Mouse (Mus musculus) regulatory T cell (primary cell): ENCODE results near the gene Arhgap22.

Experiments used
- in situ Hi-C: fragments of 300-600 bp; cut with MboI, MseI; formaldehyde crosslinking; loops from one replicate; pipeline ENCODE4 v1.15.1; 2025; ENCODE audit warnings: high pct_unique_total_duplicates

Gene Arhgap22

DNA sequence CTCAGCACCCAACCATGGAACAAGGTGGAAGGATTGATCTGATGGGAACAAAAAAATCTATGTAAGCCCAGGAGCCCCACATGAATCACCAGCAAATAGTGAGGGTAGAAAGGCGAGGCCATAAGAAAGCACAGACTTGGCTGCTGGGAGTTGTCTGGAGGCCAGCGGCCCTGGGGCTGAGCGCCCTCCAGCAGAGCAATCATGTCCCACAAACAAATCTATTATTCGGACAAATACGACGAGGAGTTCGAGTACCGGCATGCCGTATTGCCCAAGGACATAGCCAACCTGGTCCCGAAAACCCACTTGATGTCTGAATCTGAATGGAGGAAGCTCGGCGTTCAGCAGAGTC is 892 bp upstream of the Arhgap22 start:
- in situ Hi-C loops = no loop called here

DNA sequence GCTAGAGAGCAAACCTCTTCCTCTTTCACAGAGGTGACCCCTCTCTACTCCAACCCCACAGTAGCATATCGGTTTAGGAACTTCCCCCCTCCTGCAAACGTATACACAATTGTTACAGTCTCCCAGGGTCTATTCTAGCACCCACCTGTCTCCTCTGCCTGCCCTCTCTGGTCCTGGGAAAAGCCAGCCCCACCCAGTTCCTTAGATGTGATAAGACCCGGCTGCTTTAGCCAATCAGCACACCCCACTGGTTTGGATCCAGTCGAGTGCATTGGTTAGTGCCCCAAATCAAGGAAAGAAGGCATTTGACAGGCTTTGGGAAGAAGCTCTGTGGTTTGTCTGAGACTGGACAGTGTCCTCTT is 922 bp downstream of the Arhgap22 start:
- in situ Hi-C loops = loop anchor here (5.0 kb wide), 2 partner anchors 88 to 153 kb away; no protein-coding TSS in a partner anchor

DNA sequence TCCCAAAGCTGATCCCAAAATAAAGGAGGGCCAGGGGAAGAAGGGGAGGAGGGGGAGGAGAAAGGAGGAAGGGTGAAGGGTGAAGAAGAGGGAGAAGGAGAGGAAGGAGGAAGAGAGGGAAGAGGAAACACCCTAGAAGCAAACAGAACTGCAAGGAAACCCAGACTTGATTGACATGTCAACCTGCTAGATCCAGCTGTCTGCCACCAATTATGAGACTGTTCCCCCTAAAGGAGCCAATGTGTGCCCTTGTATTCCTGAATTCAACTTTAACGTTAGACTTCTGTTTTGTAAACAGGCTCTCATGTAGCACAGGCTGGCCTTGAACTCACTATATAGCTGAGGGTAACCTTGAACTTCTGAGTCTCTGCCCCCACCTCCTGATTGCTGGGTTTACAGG is 1.3 kb downstream of the Arhgap22 start:
- in situ Hi-C loops = loop anchor here (5.0 kb wide), 2 partner anchors 87 to 152 kb away; no protein-coding TSS in a partner anchor

DNA sequence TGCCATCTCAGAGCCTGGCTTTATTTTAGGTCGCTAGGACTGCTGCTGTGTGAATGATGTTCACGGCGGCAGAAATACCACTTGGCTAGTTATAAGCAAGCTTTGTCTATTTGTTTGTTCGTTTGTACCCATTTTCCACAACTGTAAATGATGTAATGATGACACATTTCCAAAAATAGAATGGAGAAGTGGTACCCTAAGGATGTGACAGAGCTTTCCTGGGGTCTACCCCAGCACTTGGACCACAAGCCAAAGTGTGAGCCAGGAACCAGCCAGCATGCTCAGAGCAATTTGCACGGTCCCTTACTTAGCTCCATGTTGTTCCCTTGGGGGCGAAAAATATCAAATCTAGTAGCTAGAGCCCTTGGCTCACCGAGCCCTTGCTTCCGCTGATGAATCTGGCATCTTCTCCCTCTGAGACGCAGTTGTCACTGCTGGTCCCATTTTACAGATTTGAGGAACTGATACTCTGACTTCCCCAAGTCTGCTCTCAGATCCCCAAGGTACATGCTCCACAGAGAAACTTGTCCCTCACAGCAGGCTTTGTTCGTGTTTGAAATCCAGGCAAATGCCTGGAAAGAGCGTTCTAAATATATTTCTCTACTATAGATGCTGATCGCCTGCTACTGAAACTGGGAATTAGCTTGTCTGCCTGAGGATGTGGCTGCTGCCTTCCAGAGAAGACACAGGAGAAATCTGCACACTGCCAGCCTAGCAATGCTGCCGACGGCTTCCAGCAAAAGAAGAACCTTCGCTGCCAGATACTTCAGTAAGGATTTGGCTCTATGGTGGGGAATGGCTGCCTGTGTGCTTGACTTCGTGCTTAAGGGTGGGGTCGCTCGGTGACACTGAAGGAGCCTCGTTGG is 2.8 kb downstream of the Arhgap22 start:
- in situ Hi-C loops = loop anchor here (5.0 kb wide), 2 partner anchors 86 to 151 kb away; no protein-coding TSS in a partner anchor

DNA sequence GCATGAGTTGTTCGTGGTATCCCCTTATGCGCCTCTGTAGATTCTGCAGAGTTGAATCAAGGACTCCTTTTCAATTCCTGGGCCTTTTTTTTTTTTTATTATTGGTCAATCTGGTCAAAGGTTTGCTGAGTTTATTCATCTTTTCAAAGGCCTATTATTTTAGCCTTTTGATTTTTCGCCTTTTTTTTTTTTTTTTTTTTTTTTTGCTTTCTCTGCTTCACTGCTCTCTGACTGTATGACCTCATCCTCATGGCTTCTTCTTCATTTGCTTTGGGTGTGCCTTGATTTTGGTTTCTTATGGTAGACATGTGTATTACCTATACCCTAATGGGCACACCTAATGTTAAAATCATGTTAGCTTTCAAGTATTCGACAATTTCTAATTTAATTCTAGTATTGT is 11.4 kb downstream of the Arhgap22 start:
- in situ Hi-C loops = no loop called here

DNA sequence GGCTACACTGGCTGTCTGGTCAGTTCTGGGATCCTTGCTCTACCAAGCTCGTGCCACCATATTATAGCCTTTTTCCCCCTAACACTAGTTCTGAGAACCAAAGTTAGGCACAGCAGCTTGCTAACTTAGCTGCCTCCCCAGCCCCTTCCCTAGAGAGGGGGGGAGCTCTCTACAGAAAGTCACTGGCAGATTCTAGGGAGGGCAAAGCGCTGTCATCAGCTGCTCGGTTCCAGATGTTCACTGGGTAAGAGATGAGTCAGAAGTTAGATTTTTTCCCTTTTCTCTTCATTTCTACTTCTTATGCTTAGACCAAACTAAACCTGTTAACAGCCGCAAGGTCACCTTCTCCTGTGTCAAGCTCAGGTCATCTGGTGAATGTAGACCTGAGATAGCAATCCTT is 16.8 kb downstream of the Arhgap22 start:
- in situ Hi-C loops = no loop called here

DNA sequence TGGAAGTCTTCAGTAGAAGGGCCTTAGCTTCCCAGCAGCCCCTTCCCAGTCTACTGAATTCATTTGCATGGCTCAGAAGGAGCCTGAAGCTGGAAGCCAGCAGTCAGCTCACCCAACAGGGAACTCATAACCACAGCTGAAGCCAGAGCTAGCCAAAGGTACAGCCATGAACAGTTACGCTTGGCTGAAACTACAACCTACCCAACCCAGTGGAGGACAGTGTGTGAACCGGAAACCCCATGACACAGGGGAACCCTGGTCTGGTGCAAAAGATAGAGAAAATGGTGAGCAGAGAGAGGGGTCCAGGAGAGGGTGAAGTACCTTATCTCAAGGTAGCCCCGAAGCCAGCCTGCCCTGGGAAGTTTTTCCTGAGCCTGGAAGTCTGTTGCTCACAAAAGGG is 17.5 kb downstream of the Arhgap22 start:
- in situ Hi-C loops = no loop called here

DNA sequence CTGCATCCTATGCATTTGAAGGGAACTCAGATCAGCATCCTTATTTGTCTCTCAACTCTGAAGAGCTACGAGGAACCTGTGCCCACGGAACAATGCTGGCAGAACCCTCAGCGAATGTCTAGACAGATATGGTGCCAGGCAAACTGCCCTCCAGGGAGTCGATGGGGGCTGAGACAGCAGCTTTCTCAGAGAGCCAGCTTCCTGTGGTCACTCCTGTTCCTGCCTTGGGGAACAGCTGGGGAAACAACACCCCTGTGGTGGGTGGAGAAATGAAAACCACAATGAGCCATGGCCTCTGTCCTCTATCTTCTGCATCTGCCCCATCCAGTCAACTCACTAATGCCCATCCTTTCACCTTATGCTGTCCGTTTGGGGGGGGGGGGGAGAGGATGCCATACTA is 18.2 kb downstream of the Arhgap22 start:
- in situ Hi-C loops = no loop called here

DNA sequence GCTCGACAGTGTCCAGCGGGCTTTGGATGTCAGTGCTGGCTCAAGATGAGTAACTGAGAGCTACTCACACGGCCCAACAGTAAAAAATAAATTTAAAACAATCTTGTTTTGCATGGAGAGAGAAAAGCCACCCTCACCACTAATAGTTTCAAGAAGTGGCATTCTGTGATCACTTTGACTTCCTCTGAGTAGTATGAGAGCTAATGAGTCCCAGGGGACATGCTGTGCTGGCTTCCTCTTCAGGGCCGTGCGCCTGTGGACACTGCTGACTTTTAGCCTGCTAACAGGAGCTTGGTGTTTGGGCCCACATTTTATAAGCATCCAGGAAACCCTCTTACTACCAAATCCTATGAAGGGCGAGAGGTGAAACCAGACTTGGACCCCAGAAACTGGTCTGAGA is 21.8 kb downstream of the Arhgap22 start:
- in situ Hi-C loops = no loop called here

DNA sequence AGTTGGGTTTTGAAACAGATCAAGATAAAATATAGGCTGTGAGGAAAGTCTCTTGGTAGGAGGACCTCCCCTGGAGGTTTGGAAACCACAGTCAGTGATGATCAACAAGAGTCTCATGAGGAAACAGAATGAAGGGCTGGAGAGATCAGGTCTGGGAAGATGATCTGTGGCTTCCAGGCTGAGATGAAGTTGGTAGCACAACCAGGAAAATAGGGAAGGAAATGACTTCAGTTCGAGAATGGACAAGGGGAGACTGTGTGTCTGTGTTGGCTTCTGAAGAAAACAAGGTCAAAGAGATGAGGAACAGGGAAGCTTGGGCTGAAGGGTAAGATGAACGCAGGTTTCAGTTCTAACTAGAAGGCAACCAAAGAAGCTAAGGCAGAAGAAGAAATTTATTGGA is 26.6 kb downstream of the Arhgap22 start:
- in situ Hi-C loops = no loop called here

DNA sequence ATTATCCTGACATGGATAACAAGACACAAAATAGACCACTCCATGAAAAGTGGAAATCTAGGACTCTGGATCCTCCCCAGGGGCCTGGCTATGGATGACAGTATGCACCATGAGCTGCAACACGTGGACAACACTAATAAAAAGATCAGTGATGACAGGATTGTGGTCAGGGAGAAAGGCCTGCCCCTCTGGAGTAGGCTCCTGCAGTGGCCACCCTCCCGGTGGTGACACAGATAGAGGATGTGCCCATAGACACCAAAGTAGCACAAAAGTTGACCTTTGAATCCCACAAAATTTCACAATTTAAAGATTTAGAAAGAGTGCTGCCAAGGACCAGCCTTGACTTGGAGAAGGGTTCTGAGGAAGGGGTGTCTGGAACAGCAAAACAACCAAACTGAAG is 29.4 kb downstream of the Arhgap22 start:
- in situ Hi-C loops = no loop called here

DNA sequence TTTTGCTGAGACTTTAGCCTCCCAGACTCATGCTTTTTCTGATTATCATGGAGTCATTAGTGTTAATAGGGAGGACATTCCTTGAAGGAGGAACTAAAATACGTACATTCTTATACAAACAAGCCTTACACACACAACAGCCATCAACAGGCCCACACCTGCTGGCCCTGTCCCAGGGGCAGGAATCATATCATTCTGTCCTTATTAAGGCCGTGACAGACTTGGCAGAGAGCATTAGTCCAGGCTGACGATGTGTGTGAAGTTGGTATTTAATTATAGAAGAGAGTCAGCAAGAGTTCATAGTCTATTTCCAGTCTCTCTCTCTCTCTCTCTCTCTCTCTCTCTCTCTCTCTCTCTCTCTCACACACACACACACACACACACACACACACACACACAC is 30.7 kb downstream of the Arhgap22 start:
- in situ Hi-C loops = no loop called here

DNA sequence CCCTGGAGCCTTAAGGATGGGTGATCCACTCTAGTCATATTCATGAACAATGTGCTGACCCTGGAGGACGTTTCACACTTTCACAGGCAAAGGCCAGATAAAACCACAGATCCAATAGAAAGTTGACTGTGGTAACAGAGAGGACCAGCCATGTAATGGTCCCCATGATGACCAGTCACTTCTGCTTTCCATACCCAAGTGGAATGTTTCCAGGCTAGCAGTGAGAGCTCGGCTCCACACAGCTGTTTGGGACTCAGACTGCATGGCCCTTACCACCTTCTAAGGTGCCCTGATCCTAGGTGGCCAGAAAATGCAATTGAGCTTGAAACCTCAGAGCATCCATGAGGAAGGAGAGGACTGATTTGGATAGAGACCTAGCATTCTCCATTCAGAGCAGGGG is 31.1 kb downstream of the Arhgap22 start:
- in situ Hi-C loops = no loop called here

DNA sequence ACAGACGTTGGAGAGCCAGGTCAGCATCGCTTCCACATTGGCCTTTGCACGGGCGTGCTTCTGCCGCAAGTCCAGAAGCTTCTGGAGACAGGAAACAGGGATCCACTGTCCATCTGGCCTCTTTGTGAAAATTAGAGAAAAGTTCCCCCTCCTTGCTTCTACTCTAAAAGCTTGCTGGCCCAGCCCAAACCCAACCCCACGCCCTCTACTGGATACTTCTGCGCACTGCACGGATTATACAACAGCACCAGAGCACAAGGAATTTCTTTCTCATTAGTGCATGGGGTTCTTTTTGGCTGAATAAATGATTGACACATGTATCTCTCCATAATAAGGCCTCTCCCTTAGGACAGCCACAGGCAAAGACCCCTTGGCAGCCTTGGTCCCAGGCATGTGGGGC is 32.6 kb downstream of the Arhgap22 start:
- in situ Hi-C loops = no loop called here

DNA sequence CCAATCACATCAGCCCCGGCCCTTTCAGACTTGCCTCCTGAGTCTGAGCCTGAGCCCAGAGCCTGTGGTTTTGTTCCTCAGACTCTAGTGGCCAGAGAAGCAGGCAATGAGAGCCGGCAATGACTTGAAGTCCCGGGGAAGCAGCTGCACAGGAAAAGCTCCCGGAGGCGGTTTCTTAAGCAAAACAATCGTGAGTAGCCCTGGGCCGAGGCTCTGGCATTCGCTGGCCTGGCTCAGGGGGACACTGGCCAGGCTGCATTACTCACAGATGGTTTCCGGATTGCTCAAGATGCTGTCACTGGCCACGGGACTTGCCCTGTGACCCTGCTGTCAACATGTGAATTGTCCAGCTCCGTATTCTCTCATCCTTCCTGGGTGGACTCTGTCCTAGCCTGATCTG is 33.8 kb downstream of the Arhgap22 start:
- in situ Hi-C loops = no loop called here

DNA sequence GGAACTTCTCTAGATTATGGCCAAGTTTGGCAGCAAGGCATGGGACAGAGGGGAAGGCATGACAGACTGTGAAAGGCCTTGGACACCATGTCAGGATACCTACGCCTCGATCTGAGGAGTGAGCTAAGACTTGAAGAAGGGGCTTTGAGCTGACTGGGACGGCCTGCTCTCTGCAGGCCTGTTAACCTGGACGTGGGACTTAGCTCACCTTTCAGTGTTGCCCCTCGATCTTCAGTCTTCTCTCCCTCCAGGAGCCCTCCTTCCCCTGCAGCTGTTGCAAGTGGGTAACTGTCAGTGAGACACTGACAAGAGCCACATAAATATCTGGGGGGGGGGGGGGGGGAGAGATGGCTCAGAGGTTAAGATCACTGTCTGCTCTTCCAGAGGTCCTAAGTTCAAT is 34.9 kb downstream of the Arhgap22 start:
- in situ Hi-C loops = no loop called here

DNA sequence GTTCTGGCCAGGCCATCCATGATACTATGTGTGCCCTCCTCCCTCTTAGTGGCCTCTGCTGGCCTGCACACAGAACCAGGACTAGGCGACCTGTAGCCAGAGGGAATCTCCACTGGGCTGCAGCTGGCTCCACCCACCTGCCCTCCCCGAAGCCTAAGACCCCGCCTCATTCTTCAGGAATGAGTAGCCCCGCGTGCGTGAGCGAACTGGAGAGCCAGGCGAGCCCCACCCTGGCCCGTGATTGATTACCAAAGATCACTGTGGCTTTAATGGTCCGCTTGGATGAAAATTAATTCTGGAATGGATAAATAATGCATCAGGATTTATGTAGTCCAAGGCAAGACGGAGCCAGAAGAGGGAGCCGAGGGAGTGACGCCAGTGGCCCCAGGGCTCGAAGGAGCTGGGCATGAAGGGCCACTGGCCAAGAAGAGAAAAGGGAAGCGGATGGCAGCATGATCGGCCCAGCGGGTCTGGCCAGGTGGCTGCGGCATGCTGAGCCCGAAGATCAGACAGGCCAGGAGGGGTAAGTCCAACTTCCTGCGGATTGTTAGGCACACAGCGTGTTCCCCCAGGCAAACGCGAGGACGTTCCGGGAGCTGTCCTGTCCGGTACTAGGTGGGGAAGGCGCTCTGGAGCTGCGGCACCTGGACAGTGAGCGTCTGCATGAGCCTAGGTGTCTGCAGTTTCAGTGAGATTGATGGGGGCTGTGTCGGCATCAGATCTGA is 36.6 kb downstream of the Arhgap22 start:
- in situ Hi-C loops = no loop called here

DNA sequence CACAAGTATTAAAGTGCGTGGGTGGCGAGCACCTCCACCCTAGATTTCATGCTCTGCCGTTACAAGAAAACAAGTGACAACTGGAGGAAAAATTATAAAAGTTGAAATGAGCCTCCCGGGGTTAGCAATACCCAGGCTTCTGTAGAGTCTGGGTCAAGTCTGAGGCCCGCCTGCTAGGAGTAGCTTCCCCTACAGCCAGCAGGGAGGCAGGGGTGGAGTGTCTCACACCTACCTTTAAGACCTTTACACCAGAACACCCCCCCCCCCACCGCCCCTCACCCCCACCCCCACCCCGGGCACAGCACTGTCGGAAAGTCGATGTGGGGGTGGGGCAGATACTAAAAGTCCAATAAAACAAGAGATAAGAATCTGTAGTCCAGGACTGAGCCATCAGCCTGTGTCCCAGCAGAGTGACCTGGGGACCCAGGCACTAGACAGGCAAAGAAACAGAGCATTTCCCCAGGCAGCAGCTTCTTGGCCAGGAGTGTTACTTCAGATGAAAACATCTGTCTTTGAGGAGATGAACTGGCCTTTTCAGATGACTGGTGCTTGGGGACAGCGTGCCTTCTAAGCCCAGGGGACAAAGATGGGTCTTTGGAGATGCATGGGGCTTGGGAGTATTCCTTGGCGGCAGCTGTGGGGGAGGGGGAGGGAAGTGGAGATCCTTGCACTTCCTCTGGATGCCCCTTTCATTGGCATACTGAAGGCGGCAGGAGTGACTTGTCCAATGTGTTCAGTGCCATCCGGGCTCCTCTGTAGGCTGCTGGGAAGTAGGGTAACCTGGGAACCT is 37.3 kb downstream of the Arhgap22 start:
- in situ Hi-C loops = no loop called here

DNA sequence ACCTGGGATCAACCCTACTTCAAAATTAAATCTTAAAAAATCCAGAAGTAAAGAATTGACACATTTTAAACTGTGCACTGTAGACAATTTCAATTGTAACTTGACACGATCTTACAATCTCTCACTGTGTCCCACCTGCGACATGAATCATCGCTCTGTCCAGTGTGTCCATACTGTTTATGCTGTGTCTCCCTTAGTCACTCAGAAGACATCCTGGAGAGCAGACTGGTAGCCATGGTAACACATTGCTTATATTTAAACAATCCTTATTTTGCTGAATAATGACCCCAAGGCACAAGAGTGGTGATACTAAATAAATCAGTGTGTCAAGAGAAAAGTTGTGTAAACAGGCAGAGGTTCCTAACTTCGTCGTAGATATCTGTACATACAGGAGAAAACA is 44.4 kb downstream of the Arhgap22 start:
- in situ Hi-C loops = no loop called here

DNA sequence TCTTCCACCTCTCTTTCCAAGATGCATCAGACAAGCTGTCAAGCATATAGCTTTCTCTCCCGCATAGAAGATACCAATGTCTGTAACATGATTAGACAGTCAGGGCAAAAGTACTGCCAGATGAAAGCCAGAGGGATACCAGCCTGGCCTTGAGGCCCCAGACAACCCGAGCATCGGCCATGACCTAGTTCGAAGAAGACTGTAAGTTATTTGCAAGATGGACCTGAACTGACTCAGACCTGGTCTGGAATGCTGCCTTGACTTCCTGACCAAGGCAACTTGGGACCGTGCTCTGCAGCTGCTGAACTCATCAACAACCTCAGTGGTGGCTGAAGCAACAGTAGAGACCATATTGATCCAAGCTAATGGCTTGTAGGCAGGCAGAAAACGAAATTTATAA is 46.3 kb downstream of the Arhgap22 start:
- in situ Hi-C loops = no loop called here

DNA sequence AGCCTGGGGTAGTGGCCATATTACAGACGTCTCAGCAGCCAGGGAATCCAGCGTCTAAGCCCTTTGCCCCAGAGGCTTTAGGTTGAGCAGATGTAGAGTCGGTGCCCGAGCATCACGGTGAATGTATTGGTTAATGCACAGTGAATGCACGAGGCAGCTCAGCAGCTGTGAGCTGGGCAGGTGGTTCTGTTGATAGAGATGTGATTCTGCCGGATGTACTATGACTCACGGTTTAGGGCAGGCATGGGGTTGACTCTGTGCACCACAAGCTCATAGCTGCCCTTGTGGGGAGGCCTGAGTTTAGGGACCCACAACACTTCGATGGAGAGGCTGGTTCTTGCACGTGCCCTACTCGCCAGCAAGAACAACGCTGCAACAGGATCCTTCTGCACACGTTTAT is 51.0 kb downstream of the Arhgap22 start:
- in situ Hi-C loops = no loop called here

DNA sequence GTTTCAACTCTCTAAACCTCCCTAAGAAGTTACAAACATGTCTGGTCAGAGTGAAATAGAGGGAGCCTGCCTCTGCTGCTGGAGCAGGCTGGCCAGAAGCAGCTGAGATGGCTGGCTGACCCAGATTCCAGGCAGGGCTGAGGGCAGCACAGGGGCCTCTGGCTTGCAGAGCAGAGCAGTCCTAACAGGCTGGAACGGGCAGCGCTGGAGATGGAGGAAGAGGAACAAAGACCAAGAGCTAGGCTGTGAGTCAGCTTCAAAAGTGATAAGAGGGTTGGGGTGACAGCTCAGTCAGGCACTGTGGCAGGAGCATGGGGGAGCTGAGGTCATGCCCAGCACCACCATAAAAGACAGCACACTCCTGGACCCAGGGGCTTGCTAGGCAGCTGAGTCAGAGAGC is 62.4 kb downstream of the Arhgap22 start:
- in situ Hi-C loops = no loop called here
